Mouse (Mus musculus) cerebellum, adult 9-11 months (tissue): Measurements from ENCODE around the gene Olfr1314.

Experiments
- DNase-seq: peaks from one replicate; pipeline ENCODE4 v3.0.0; 2022

Gene Olfr1314

DNA sequence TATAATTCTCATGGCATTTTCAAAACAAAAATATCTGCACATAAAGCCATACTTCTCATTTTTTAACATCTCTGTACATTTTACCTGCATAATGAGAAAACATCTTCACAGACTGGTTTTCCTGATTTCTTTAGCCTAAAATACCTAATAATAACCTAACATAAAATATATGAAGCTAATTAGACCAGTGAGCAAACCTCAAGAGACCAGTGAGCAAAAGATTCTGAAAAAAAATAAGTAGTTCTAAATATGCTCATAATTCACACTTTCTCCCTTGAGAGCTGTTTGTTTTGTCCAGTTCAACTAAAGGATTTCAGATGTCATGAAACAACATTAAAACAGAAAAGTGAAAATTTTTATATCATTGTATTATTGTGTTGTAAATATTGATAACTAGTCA lies at the start of gene Olfr1314:
Olfr1314 (minus strand) TSS at position 101 of the 400 bp plus-strand sequence.
- DNase-seq: no peak

DNA sequence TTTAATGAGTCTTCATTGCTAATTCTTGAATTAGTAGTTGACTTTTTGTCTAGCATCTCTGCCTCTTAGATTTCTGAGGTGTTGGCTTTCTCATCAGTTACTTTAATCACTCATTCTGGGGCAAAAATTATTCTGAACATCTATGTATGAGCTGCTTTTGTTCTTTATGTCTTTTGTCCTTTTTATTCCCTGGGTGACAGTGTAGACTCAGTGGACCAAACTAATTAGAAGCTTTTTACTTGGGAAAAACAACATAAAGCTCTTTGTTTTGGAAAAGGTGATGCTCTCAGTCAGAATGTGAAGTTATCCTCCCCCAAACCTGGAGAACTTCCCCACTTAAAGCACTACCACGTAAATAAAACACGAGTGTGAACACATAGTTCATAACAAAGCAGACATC lies 43.4 kb upstream of the Olfr1314 start, which contains the start of gene Olfr1317:
Olfr1317 (plus strand) TSS at position 301 of the 400 bp plus-strand sequence.
- no peak for DNase-seq

DNA sequence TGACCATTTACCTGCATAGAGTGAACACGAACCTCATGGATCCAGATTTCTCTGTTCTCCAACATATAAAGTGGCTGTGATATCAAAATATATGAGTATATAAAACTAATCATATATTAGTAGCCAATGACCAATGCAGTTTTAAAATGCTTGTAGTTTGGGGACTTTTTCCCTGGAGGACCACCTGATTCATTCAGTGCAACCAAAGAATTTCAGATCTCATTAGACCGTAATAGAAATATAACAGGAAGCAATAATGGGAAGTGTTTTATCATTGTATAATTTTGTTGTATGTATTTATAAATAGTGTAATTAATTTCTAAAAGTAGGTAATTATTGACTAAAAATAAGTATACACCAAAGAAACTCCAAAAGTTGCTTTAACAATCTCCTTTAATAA lies 38.3 kb upstream of the Olfr1314 start, which contains the start of gene Olfr1316:
Olfr1316 (minus strand) TSS at position 101 of the 400 bp plus-strand sequence.
- DNase-seq: no peak

DNA sequence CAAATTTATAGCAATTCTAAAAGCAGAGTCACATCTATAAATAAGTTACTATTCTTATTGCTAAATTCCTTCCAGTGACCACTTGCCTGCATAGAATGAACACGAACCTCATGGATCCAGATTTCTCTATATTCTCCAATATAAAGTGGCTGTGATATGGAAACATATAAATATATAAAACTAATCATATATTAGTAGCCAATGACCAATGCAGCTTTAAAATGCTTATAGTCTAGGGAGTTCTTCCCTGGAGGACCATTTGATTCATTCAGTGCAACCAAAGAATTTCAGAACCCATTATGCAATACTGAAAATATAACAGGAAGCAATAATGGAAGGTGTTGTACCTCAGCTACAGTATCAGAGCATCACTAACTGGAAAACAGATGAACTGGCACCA lies 18.8 kb upstream of the Olfr1314 start, which contains the start of gene Olfr1315-ps1:
Olfr1315-ps1 (minus strand) TSS at position 101 of the 400 bp plus-strand sequence.
- DNase-seq: no peak

DNA sequence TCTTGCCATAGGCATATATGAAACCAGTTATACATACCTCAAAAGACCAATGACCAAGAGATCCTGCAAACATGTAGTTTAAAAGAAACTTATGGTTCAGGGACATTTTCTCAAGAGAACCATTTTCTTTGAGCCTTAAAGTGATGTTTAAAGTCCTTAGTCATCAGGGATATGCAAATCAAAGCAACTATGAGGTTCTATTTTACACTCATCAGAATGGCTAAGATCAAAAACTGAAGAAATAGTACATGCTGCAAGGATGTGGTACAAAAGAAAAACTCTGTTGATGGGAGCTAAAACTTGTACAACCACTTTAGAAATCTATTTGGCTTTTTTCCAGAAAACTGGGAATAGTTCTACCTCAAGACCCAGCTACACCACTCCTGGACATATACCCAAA lies 18.8 kb downstream of the Olfr1314 start, which contains the start of gene Olfr1313:
Olfr1313 (minus strand) TSS at position 101 of the 400 bp plus-strand sequence.
- DNase-seq: no peak

DNA sequence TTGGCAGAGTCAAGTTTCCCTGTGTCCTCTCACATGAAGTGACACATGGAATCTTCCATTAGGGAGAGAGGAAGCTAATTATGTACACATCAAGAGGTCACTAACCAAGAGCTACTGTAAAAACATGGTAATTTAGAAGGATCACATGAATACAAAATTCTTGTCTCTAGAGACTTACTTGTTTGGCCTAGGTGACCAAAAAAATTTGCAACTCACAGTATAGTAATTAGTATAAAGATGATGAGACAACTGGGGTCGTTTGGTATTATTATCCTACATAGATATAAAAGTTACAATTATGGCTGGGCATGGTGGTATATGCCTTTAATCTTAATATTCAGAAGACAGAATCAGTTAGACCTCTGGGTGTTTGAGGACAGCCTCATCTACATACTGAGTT lies 46.4 kb downstream of the Olfr1314 start, which contains the start of gene Olfr1312:
Olfr1312 (minus strand) TSS at position 101 of the 400 bp plus-strand sequence.
- no peak for DNase-seq
